34 mouse cellular contexts compared by ENCODE assay signal in genomic region chr1:106866768-106867167, GRCm38 (mm10). TPM values are rescaled to one million over a fixed set of nuclear protein-coding genes. Genes with fewer than 3 reads are reported as not detected.
A peak's percentile ranks its signal among the peaks of the same experiment; 100 is the strongest.
DNase-seq lines count a peak whose midpoint lies in the region; ATAC-seq and TF ChIP-seq lines count a peak whose summit lies in the region.
"Had no signal": no experiment of that assay in that cellular context is flagged by ENCODE, and none has a peak within 500 bp of the region (broad histone marks: within the 10 kb centered on the region; RNA-seq: fewer than 3 reads in every experiment).

No protein-coding gene starts in this region.

- H3K36me3 ChIP-seq in hindbrain, postnatal 0 days (ENCODE audit: insufficient read depth, low read length) = no peaks in the 10 kb centered on the region
- H3K36me3 ChIP-seq: embryonic facial prominence, embryonic 13.5 days; heart, embryonic 12.5 days; hindbrain, embryonic 10.5 days; kidney, embryonic 15.5 days; limb, embryonic 15.5 days; neural tube, embryonic 15.5 days; stomach, embryonic 15.5 days had no signal

- no peak overlapping the region for H3K27ac ChIP-seq in hindbrain, postnatal 0 days
- H3K27ac ChIP-seq: embryonic facial prominence, embryonic 13.5 days; forebrain, embryonic 13.5 days; hindbrain, embryonic 10.5 days; kidney, embryonic 15.5 days; limb, embryonic 15.5 days; liver, embryonic 14.5 days; neural tube, embryonic 15.5 days; stomach, embryonic 15.5 days had no signal

- H3K9me3 ChIP-seq in hindbrain, postnatal 0 days (ENCODE audit: low read length) = no peaks in the 10 kb centered on the region
- H3K9me3 ChIP-seq: embryonic facial prominence, embryonic 13.5 days; forebrain, embryonic 13.5 days; heart, embryonic 12.5 days; hindbrain, embryonic 10.5 days; kidney, embryonic 15.5 days; limb, embryonic 15.5 days; neural tube, embryonic 15.5 days; stomach, embryonic 15.5 days had no signal

- DNase-seq in A20 (ENCODE audit: low read depth, low spot score) = peak; percentile 1
- peak; percentile 64 for DNase-seq in T-cell, adult 2 months (ENCODE audit: low spot score)
- DNase-seq in naive thymus-derived CD4-positive, alpha-beta T cell, adult 2 months (ENCODE audit: low read depth) = peak; percentile 74
- peak; percentile 82 for DNase-seq in thymus, postnatal 14 days
- DNase-seq in hindbrain, postnatal 0 days (ENCODE audit: low spot score) = no peak
- no peak for DNase-seq in adrenal gland, adult 2 months
- no peak for DNase-seq in adrenal gland, postnatal 36 days
- DNase-seq in cerebellum, adult 9-11 months = no peak
- DNase-seq: adrenal gland, postnatal 25 days; cerebellum, adult 18-20 months; embryo, embryonic 11 days; gastrocnemius, postnatal 10 days; heart, postnatal 10 days; kidney, adult 11 months; kidney, postnatal 36 days; left cerebral cortex, postnatal 4 days; lung, embryonic 14.5 days; lung, postnatal 4 days; midbrain, embryonic 14.5 days had no signal

- no peak for TF ChIP-seq CTCF in hindbrain, postnatal 0 days (IDR thresholded peaks at IDR 0.05; ENCODE audit: low read depth)

- no peak overlapping the region for H3K4me2 ChIP-seq in hindbrain, postnatal 0 days (ENCODE audit: low read depth, low read length)
- H3K4me2 ChIP-seq: embryonic facial prominence, embryonic 13.5 days; forebrain, embryonic 13.5 days; heart, embryonic 12.5 days; kidney, embryonic 15.5 days; limb, embryonic 15.5 days; lung, embryonic 14.5 days; neural tube, embryonic 15.5 days; stomach, embryonic 15.5 days had no signal

- H3K4me1 ChIP-seq in hindbrain, postnatal 0 days (ENCODE audit: insufficient read depth, low read length) = no peaks in the 10 kb centered on the region
- H3K4me1 ChIP-seq: heart, embryonic 12.5 days; hindbrain, embryonic 10.5 days; kidney, embryonic 15.5 days; neural tube, embryonic 15.5 days; stomach, embryonic 15.5 days had no signal

- WGBS in hindbrain, postnatal 0 days = 69% methylated on average over 6 of the region's 6 CpGs

- no peak overlapping the region for H3K4me3 ChIP-seq in hindbrain, postnatal 0 days (ENCODE audit: low read length)
- H3K4me3 ChIP-seq: embryonic facial prominence, embryonic 13.5 days; erythroblast, embryonic 14.5 days; forebrain, embryonic 13.5 days; heart, embryonic 12.5 days; hindbrain, embryonic 10.5 days; kidney, embryonic 15.5 days; limb, embryonic 15.5 days; myocyte; neural tube, embryonic 15.5 days; stomach, embryonic 15.5 days had no signal

- no peak for ATAC-seq in hindbrain, postnatal 0 days
- ATAC-seq: forebrain, embryonic 13.5 days; hindbrain, embryonic 16.5 days had no signal

- no peak overlapping the region for H3K9ac ChIP-seq in hindbrain, postnatal 0 days (replicated peaks; ENCODE audit: low read length)
- H3K9ac ChIP-seq: embryonic facial prominence, embryonic 13.5 days; forebrain, embryonic 13.5 days; heart, embryonic 12.5 days; kidney, embryonic 15.5 days; limb, embryonic 15.5 days; liver, embryonic 14.5 days; lung, embryonic 14.5 days; neural tube, embryonic 15.5 days; stomach, embryonic 15.5 days had no signal

- H3K27me3 ChIP-seq in hindbrain, postnatal 0 days (ENCODE audit: insufficient read depth, low read length) = no peaks in the 10 kb centered on the region
- H3K27me3 ChIP-seq: embryonic facial prominence, embryonic 13.5 days; forebrain, embryonic 13.5 days; heart, embryonic 12.5 days; kidney, embryonic 15.5 days; limb, embryonic 15.5 days; neural tube, embryonic 15.5 days; stomach, embryonic 15.5 days had no signal

RNA-seq across cellular contexts. Expression of gene Serpinb5, which starts 5.8 kb away (rescaled TPM):
- 0.05 TPM in 1 of 2 replicates, not detected in the other for total RNA-seq in hindbrain, postnatal 0 days (2014; rRNA removed)
- polyA plus RNA-seq in hindbrain, postnatal 0 days (2015; fragmentation: Nextera tagmentation; extraction: Ambion mirVana) = 0.15 and 0.38 TPM in 2 replicates
- not detected for total RNA-seq in adrenal gland, adult 2 months (2021)
- polyA plus RNA-seq in adrenal gland, adult 2 months (2012; rRNA removed) = not detected in 2 replicates
- not detected for total RNA-seq in adrenal gland, postnatal 36 days (2021)
- total RNA-seq: adrenal gland, postnatal 25 days; gastrocnemius, postnatal 10 days; granulocyte monocyte progenitor cell, adult 5-6 weeks; heart, postnatal 10 days; left cerebral cortex, adult 8-10 months; left cerebral cortex, postnatal 4 days; megakaryocyte-erythroid progenitor cell, adult 5-6 weeks had no signal
- polyA plus RNA-seq: erythroblast, embryonic 14.5 days; forebrain, embryonic 13.5 days; heart, embryonic 12.5 days; hindbrain, embryonic 10.5 days; hindbrain, embryonic 16.5 days; midbrain, embryonic 14.5 days; myocyte had no signal

Comparison
In these comparisons a context has a peak if more than half of its experiments do, and no peak if none do; other contexts are left out.
1. DNase-seq: peak in A20 (single experiment), T-cell, adult 2 months (single experiment), naive thymus-derived CD4-positive, alpha-beta T cell, adult 2 months (single experiment) and thymus, postnatal 14 days (single experiment); none in hindbrain, postnatal 0 days (single experiment), adrenal gland, adult 2 months (single experiment), adrenal gland, postnatal 36 days (0 of 2) and cerebellum, adult 9-11 months (single experiment).